Mouse (Mus musculus): ENCODE results near the gene Rora. TPM values are rescaled to one million over a fixed set of nuclear protein-coding genes. Genes with fewer than 3 reads are reported as not detected.

Rora gene
- polyA plus RNA-seq, 1 experiment from 2014 or later = 43.6 TPM

- H3K27me3 ChIP-seq (ENCODE audit: control insufficient read depth, insufficient read depth, low read depth, low read length) = no peaks in the 10 kb centered on the region
- no peaks in the 10 kb centered on the region; the same call in 1 of the 2 replicates for H3K4me1 ChIP-seq (ENCODE audit: control insufficient read depth, insufficient read depth, low read length)
- no peak overlapping the region for H3K4me3 ChIP-seq (ENCODE audit: low read depth, low read length)
- no peak for ATAC-seq
- H3K4me2 ChIP-seq (ENCODE audit: low read length) = no peak overlapping the region
- H3K36me3 ChIP-seq (ENCODE audit: control insufficient read depth, insufficient read depth, low read length) = no peaks in the 10 kb centered on the region
- 60% methylated on average over 3 of the region's 3 CpGs for WGBS
- H3K9me3 ChIP-seq (replicated peaks; ENCODE audit: control insufficient read depth, low read length, poor library complexity, severe bottlenecking) = no peaks in the 10 kb centered on the region
- no peak overlapping the region for H3K27ac ChIP-seq (ENCODE audit: low read length)
- H3K9ac ChIP-seq (ENCODE audit: low read depth, low read length) = no peak overlapping the region
Observed at GRCm38 (mm10) chr9:68760876-68761275, 107.3 kb downstream of the Rora start.

GRCm38 (mm10) chr9:68761672-68762071 lies 108.1 kb downstream of the Rora start:
- H3K4me2 ChIP-seq (ENCODE audit: low read length) = no peak overlapping the region
- H3K4me3 ChIP-seq (ENCODE audit: low read depth, low read length) = no peak overlapping the region
- H3K4me1 ChIP-seq (ENCODE audit: control insufficient read depth, insufficient read depth, low read length) = no peaks in the 10 kb centered on the region
- no peaks in the 10 kb centered on the region for H3K27me3 ChIP-seq (ENCODE audit: control insufficient read depth, insufficient read depth, low read depth, low read length)
- no peak overlapping the region for H3K27ac ChIP-seq (ENCODE audit: low read length)
- no peak for ATAC-seq
- 17% methylated on average over 7 of the region's 7 CpGs for WGBS
- H3K36me3 ChIP-seq (ENCODE audit: control insufficient read depth, insufficient read depth, low read length) = no peaks in the 10 kb centered on the region
- H3K9ac ChIP-seq (ENCODE audit: low read depth, low read length) = no peak overlapping the region
- no peaks in the 10 kb centered on the region for H3K9me3 ChIP-seq (replicated peaks; ENCODE audit: control insufficient read depth, low read length, poor library complexity, severe bottlenecking)

- no peaks in the 10 kb centered on the region for H3K9me3 ChIP-seq (replicated peaks; ENCODE audit: control insufficient read depth, low read length, poor library complexity, severe bottlenecking)
- H3K4me2 ChIP-seq (ENCODE audit: low read length) = no peak overlapping the region
- 69% methylated on average over 1 of the region's 1 CpGs for WGBS
- H3K27me3 ChIP-seq (ENCODE audit: control insufficient read depth, insufficient read depth, low read depth, low read length) = no peaks in the 10 kb centered on the region
- no peak overlapping the region for H3K4me3 ChIP-seq (ENCODE audit: low read depth, low read length)
- H3K4me1 ChIP-seq (ENCODE audit: control insufficient read depth, insufficient read depth, low read length) = no peaks in the 10 kb centered on the region
- ATAC-seq = no peak
- no peak overlapping the region for H3K9ac ChIP-seq (ENCODE audit: low read depth, low read length)
- H3K36me3 ChIP-seq (ENCODE audit: control insufficient read depth, insufficient read depth, low read length) = no peaks in the 10 kb centered on the region
- H3K27ac ChIP-seq (ENCODE audit: low read length) = no peak overlapping the region
Observed at GRCm38 (mm10) chr9:68765595-68765994, 112.0 kb downstream of the Rora start.

GRCm38 (mm10) chr9:68769638-68770037 lies 116.1 kb downstream of the Rora start:
- 30% methylated on average over 1 of the region's 1 CpGs for WGBS
- Histone ChIP-seq H3K36me3 (ENCODE audit: control insufficient read depth, insufficient read depth, low read length) (no peaks in the 10 kb centered on the region), H3K9ac (ENCODE audit: low read depth, low read length) (no peak overlapping the region), H3K9me3 (replicated peaks; ENCODE audit: control insufficient read depth, low read length, poor library complexity, severe bottlenecking) (no peaks in the 10 kb centered on the region), H3K27ac (ENCODE audit: low read length) (no peak overlapping the region), H3K4me2 (ENCODE audit: low read length) (no peak overlapping the region), H3K27me3 (ENCODE audit: control insufficient read depth, insufficient read depth, low read depth, low read length) (no peaks in the 10 kb centered on the region), H3K4me3 (ENCODE audit: low read depth, low read length) (no peak overlapping the region), H3K4me1 (ENCODE audit: control insufficient read depth, insufficient read depth, low read length) (no peaks in the 10 kb centered on the region)
- no peak for ATAC-seq

- no peak overlapping the region for H3K9ac ChIP-seq (ENCODE audit: low read depth, low read length)
- no peak overlapping the region for H3K4me3 ChIP-seq (ENCODE audit: low read depth, low read length)
- no peaks in the 10 kb centered on the region for H3K9me3 ChIP-seq (replicated peaks; ENCODE audit: control insufficient read depth, low read length, poor library complexity, severe bottlenecking)
- no peaks in the 10 kb centered on the region for H3K4me1 ChIP-seq (ENCODE audit: control insufficient read depth, insufficient read depth, low read length)
- ATAC-seq = no peak
- H3K27me3 ChIP-seq (ENCODE audit: control insufficient read depth, insufficient read depth, low read depth, low read length) = no peaks in the 10 kb centered on the region
- H3K36me3 ChIP-seq (ENCODE audit: control insufficient read depth, insufficient read depth, low read length) = no peaks in the 10 kb centered on the region
- no peak overlapping the region for H3K4me2 ChIP-seq (ENCODE audit: low read length)
- WGBS = 97% methylated on average over 3 of the region's 3 CpGs
- H3K27ac ChIP-seq (ENCODE audit: low read length) = no peak overlapping the region
Observed at GRCm38 (mm10) chr9:68771383-68771782, 117.8 kb downstream of the Rora start.

- H3K36me3 ChIP-seq (ENCODE audit: control insufficient read depth, insufficient read depth, low read length) = no peaks in the 10 kb centered on the region
- no peak overlapping the region for H3K4me3 ChIP-seq (ENCODE audit: low read depth, low read length)
- H3K27ac ChIP-seq (ENCODE audit: low read length) = no peak overlapping the region
- no peak overlapping the region for H3K4me2 ChIP-seq (ENCODE audit: low read length)
- whole genome bisulfite sequencing = 97% methylated on average over 3 of the region's 3 CpGs
- H3K4me1 ChIP-seq (ENCODE audit: control insufficient read depth, insufficient read depth, low read length) = no peaks in the 10 kb centered on the region
- H3K27me3 ChIP-seq (ENCODE audit: control insufficient read depth, insufficient read depth, low read depth, low read length) = no peaks in the 10 kb centered on the region
- no peak overlapping the region for H3K9ac ChIP-seq (ENCODE audit: low read depth, low read length)
- H3K9me3 ChIP-seq (replicated peaks; ENCODE audit: control insufficient read depth, low read length, poor library complexity, severe bottlenecking) = no peaks in the 10 kb centered on the region
- no peak for ATAC-seq
Observed at GRCm38 (mm10) chr9:68773770-68774169, 120.2 kb downstream of the Rora start.

GRCm38 (mm10) chr9:68782011-68782410 lies 128.4 kb downstream of the Rora start:
- H3K4me1 ChIP-seq (ENCODE audit: control insufficient read depth, insufficient read depth, low read length) = no peaks in the 10 kb centered on the region
- H3K27ac ChIP-seq (ENCODE audit: low read length) = no peak overlapping the region
- H3K4me3 ChIP-seq (ENCODE audit: low read depth, low read length) = no peak overlapping the region
- ATAC-seq = no peak
- no peak overlapping the region for H3K4me2 ChIP-seq (ENCODE audit: low read length)
- no peak overlapping the region for H3K9ac ChIP-seq (ENCODE audit: low read depth, low read length)
- H3K27me3 ChIP-seq (ENCODE audit: control insufficient read depth, insufficient read depth, low read depth, low read length) = no peaks in the 10 kb centered on the region
- 77% methylated on average over 8 of the region's 8 CpGs for WGBS
- no peaks in the 10 kb centered on the region for H3K36me3 ChIP-seq (ENCODE audit: control insufficient read depth, insufficient read depth, low read length)
- H3K9me3 ChIP-seq (replicated peaks; ENCODE audit: control insufficient read depth, low read length, poor library complexity, severe bottlenecking) = no peaks in the 10 kb centered on the region

- no peaks in the 10 kb centered on the region for H3K4me1 ChIP-seq (ENCODE audit: control insufficient read depth, insufficient read depth, low read length)
- H3K4me3 ChIP-seq (ENCODE audit: low read depth, low read length) = no peak overlapping the region
- no peaks in the 10 kb centered on the region for H3K27me3 ChIP-seq (ENCODE audit: control insufficient read depth, insufficient read depth, low read depth, low read length)
- no peak overlapping the region for H3K27ac ChIP-seq (ENCODE audit: low read length)
- ATAC-seq = no peak
- H3K36me3 ChIP-seq (ENCODE audit: control insufficient read depth, insufficient read depth, low read length) = no peaks in the 10 kb centered on the region
- no peak overlapping the region for H3K9ac ChIP-seq (ENCODE audit: low read depth, low read length)
- 78% methylated on average over 5 of the region's 5 CpGs for WGBS
- H3K9me3 ChIP-seq (replicated peaks; ENCODE audit: control insufficient read depth, low read length, poor library complexity, severe bottlenecking) = no peaks in the 10 kb centered on the region
- H3K4me2 ChIP-seq (ENCODE audit: low read length) = no peak overlapping the region
Observed at GRCm38 (mm10) chr9:68782604-68783003, 129.0 kb downstream of the Rora start.

- Histone ChIP-seq H3K36me3 (ENCODE audit: control insufficient read depth, insufficient read depth, low read length) (no peaks in the 10 kb centered on the region), H3K27ac (ENCODE audit: low read length) (no peak overlapping the region), H3K4me2 (ENCODE audit: low read length) (no peak overlapping the region), H3K4me3 (ENCODE audit: low read depth, low read length) (no peak overlapping the region), H3K9ac (ENCODE audit: low read depth, low read length) (no peak overlapping the region), H3K27me3 (ENCODE audit: control insufficient read depth, insufficient read depth, low read depth, low read length) (no peaks in the 10 kb centered on the region), H3K4me1 (ENCODE audit: control insufficient read depth, insufficient read depth, low read length) (no peaks in the 10 kb centered on the region), H3K9me3 (replicated peaks; ENCODE audit: control insufficient read depth, low read length, poor library complexity, severe bottlenecking) (no peaks in the 10 kb centered on the region)
- ATAC-seq = no peak
- WGBS = 76% methylated on average over 5 of the region's 5 CpGs
Observed at GRCm38 (mm10) chr9:68783246-68783645, 129.7 kb downstream of the Rora start.
